ENCODE assay signal across 19 mouse cellular contexts in the genomic region with DNA sequence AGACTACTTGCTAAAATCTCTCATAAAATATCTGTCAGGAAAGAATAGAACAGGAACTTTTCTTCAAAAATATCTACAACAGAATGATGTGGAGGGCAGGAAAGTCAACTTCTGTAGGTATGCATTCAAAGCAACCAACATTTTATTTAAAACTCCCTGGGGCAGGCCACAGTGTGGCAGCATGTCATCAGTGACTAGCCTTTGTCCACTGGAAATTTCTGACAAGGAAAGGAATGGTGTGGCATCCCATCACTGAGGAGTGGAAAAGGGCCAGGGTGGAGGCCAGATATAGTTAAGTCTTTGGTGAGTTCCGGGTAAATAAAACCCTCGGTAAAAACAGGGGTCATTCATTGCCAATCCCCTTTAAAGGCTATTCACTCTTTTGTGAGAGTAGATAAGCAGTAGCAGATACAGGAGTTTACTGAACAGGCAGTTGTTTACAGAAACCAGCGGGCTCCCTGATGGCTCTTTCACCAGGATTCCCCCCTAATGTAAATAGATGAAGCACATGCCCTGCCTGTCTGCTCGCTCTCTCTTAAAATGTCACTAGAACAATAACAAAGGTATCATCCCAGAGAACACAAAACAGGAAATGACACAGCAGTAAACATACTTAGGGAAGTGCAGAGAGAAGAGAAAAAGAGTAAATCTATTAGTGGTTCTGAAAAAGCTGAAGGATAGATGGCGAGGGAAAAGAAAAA. TPM values are rescaled to one million over a fixed set of nuclear protein-coding genes. Genes with fewer than 3 reads are reported as not detected.
DNase-seq lines count a peak whose midpoint lies in the region; ATAC-seq and TF ChIP-seq lines count a peak whose summit lies in the region.
"Had no signal": no experiment of that assay in that cellular context is flagged by ENCODE, and none has a peak within 500 bp of the region (broad histone marks: within the 10 kb centered on the region; RNA-seq: fewer than 3 reads in every experiment).

No protein-coding gene starts in this region.

- no peaks in the 10 kb centered on the region; the same call in 1 of the 2 replicates for H3K36me3 ChIP-seq in intestine, postnatal 0 days (ENCODE audit: control insufficient read depth, insufficient read depth)

- TF ChIP-seq CTCF in gastrocnemius, adult 2 months (IDR thresholded peaks at IDR 0.05), result peak; percentile 42
- peak; percentile 6; the same call in 1 of the 2 replicates for TF ChIP-seq CTCF in left cerebral cortex, adult 2 months (IDR thresholded peaks at IDR 0.05)
- TF ChIP-seq CTCF in intestine, postnatal 0 days (IDR thresholded peaks at IDR 0.05; ENCODE audit: low read depth), result peak; percentile 65

- H3K27ac ChIP-seq in gastrocnemius, adult 2 months, result no peak overlapping the region; the same call in 1 of the 2 replicates
- no peak overlapping the region for H3K27ac ChIP-seq in left cerebral cortex, adult 2 months
- 0 out of 2 replicates have a peak overlapping the region, but pooled peaks have one; percentile 28 for H3K27ac ChIP-seq in intestine, postnatal 0 days (ENCODE audit: low read depth, low read length)
- H3K27ac ChIP-seq: embryonic facial prominence, embryonic 13.5 days; forebrain, embryonic 10.5 days; heart, embryonic 15.5 days; hindbrain, embryonic 13.5 days; kidney, embryonic 15.5 days had no signal

- 23% methylated on average over 5 of the region's 5 CpGs for WGBS in intestine, postnatal 0 days

- H3K4me1 ChIP-seq in intestine, postnatal 0 days (replicated peaks; ENCODE audit: control insufficient read depth, insufficient read depth, low read length), result no peaks in the 10 kb centered on the region
- H3K4me1 ChIP-seq: forebrain, embryonic 10.5 days; hindbrain, embryonic 13.5 days had no signal

- no peak for DNase-seq in gastrocnemius, adult 2 months
- DNase-seq in gastrocnemius, postnatal 25 days, result no peak
- DNase-seq in left cerebral cortex, adult 2 months (ENCODE audit: extremely low spot score in 1 of 2, low spot score in 2 of 2), result no peak
- no peak for DNase-seq in left cerebral cortex, adult 18-20 months (ENCODE audit: low spot score in 2 of 2)
- peak; percentile 35 for DNase-seq in 3T3-L1 (ENCODE audit: low read depth, low spot score)
- no peak for DNase-seq in cerebellum, postnatal 14 days
- no peak for DNase-seq in testis, postnatal 14 days (ENCODE audit: low spot score)
- DNase-seq: cerebellum, adult 11-12 months; gastrocnemius, postnatal 14 days; retina, postnatal 1 day; thymus, postnatal 4 days had no signal

- no peak overlapping the region for H3K4me3 ChIP-seq in gastrocnemius, adult 2 months
- H3K4me3 ChIP-seq in left cerebral cortex, adult 2 months, result no peak overlapping the region
- H3K4me3 ChIP-seq in intestine, postnatal 0 days (ENCODE audit: low read depth, low read length), result no peak overlapping the region
- H3K4me3 ChIP-seq: embryonic facial prominence, embryonic 13.5 days; forebrain, embryonic 10.5 days; heart, embryonic 15.5 days; hindbrain, embryonic 13.5 days; kidney, embryonic 15.5 days had no signal

- ATAC-seq in intestine, postnatal 0 days, result no peak

- H3K9ac ChIP-seq in intestine, postnatal 0 days (ENCODE audit: low read depth, low read length), result no peak overlapping the region
- H3K9ac ChIP-seq: embryonic facial prominence, embryonic 13.5 days; heart, embryonic 15.5 days; hindbrain, embryonic 13.5 days; kidney, embryonic 15.5 days had no signal

- no peak overlapping the region for H3K4me2 ChIP-seq in intestine, postnatal 0 days (replicated peaks; ENCODE audit: low read depth)
- H3K4me2 ChIP-seq: embryonic facial prominence, embryonic 13.5 days; heart, embryonic 15.5 days; hindbrain, embryonic 13.5 days; kidney, embryonic 15.5 days had no signal

- intact Hi-C loops in gastrocnemius, adult 2 months (cut with DNase I), result no loop called here
- intact Hi-C loops in left cerebral cortex, adult 2 months (cut with DNase I), result no loop called here

- no peaks in the 10 kb centered on the region for H3K27me3 ChIP-seq in intestine, postnatal 0 days (replicated peaks; ENCODE audit: control insufficient read depth, insufficient read depth, low read length)
- H3K27me3 ChIP-seq: embryonic facial prominence, embryonic 13.5 days; heart, embryonic 15.5 days; hindbrain, embryonic 13.5 days; kidney, embryonic 15.5 days had no signal

- H3K9me3 ChIP-seq in intestine, postnatal 0 days (ENCODE audit: control insufficient read depth), result no peaks in the 10 kb centered on the region
- H3K9me3 ChIP-seq: embryonic facial prominence, embryonic 13.5 days; forebrain, embryonic 10.5 days; heart, embryonic 15.5 days; hindbrain, embryonic 13.5 days; kidney, embryonic 15.5 days had no signal

RNA-seq across cellular contexts. Expression of gene Tspan12, which starts 34.1 kb away (rescaled TPM):
- 10 to 100 TPM in 1 of 2 experiments, 1 to 10 TPM in 1; 7.1 to 15.5 TPM for total RNA-seq in gastrocnemius, adult 2 months (2021)
- total RNA-seq in gastrocnemius, postnatal 25 days (2021), result 10 to 100 TPM; 13.9 to 37.2 TPM
- total RNA-seq in left cerebral cortex, adult 2 months (2021), result 10 to 100 TPM; 20.4 to 24.6 TPM
- total RNA-seq in left cerebral cortex, adult 18-20 months (2021), result 10 to 100 TPM; 21.1 to 22.0 TPM
- 38.8 and 43.7 TPM in 2 replicates for polyA plus RNA-seq in intestine, postnatal 0 days (2015; fragmentation: Nextera tagmentation; extraction: Ambion mirVana)
- total RNA-seq: megakaryocyte-erythroid progenitor cell, adult 5-6 weeks; neutrophil, adult 5-6 weeks had no signal

Comparison
In these comparisons a context has a peak if more than half of its experiments do, and no peak if none do; other contexts are left out.
1. CTCF ChIP-seq: peak in every context shown above with its lines; median percentile 65 in intestine, postnatal 0 days; 42 in gastrocnemius, adult 2 months; 6 in left cerebral cortex, adult 2 months.